Mouse (Mus musculus): Measurements from ENCODE around the gene Diras2. TPM values are rescaled to one million over a fixed set of nuclear protein-coding genes. Genes with fewer than 3 reads are reported as not detected.
"Not testable (repeated sequence)": the region's sequence is repeated elsewhere in the genome, so short reads cannot be mapped to it uniquely, and the experiment has no call there.

The Diras2 gene
- polyA plus RNA-seq, 1 experiment from 2014 or later = 0.61 TPM

DNA sequence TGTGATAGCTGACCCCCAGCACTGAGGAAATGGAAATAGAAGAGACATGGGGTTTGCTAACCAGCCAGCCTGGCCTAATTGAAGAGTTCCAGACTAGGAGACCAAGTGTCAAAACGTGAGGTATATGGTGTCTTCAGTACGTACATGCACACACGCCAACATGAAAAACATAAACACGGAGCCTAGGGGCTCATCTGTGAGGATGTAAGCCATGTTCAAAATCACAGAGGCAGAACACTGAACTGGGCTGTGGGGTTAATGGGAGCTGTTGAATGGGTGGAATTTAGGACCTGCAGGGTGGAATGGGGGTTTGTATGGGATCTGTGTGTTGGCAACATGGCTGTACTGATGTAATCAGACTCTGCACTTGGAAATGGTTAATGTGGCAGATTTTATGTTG lies 14.5 kb downstream of the Diras2 start:
- no peak for TF ChIP-seq CTCF (IDR thresholded peaks at IDR 0.05; ENCODE audit: low read depth)
- WGBS = 72% methylated on average over 4 of the region's 4 CpGs

DNA sequence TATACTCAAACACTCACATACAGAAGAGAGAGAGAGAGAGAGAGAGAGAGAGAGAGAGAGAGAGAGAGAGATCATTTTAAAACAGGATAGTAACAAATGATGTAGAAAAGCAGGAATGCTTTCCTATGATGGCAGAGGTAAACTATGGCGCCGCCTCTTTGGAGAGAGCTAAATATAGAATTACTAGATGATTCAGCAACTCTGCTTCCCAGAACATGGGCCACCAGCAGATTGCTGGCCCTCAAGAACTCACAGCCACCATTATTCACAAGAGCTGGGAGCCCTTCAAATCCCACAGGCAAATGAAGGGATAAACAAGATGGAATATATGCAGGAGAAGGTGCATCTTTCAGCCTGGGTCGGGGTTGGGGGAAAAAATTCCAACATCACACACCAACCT lies 15.0 kb downstream of the Diras2 start:
- H3K36me3 ChIP-seq (ENCODE audit: control insufficient read depth, insufficient read depth) = no peaks in the 10 kb centered on the region
- no peak overlapping the region for H3K4me2 ChIP-seq (replicated peaks; ENCODE audit: low read depth)
- H3K9ac ChIP-seq (ENCODE audit: low read depth, low read length) = no peak overlapping the region
- no peaks in the 10 kb centered on the region for H3K9me3 ChIP-seq (ENCODE audit: control insufficient read depth)
- TF ChIP-seq CTCF (IDR thresholded peaks at IDR 0.05; ENCODE audit: low read depth) = no peak
- no peaks in the 10 kb centered on the region for H3K4me1 ChIP-seq (replicated peaks; ENCODE audit: control insufficient read depth, insufficient read depth, low read length)
- WGBS = 64% methylated on average over 3 of the region's 3 CpGs
- H3K27me3 ChIP-seq (replicated peaks; ENCODE audit: control insufficient read depth, insufficient read depth, low read length) = no peaks in the 10 kb centered on the region
- no peak overlapping the region for H3K27ac ChIP-seq (ENCODE audit: low read depth, low read length)
- ATAC-seq = no peak
- H3K4me3 ChIP-seq (ENCODE audit: low read depth, low read length) = no peak overlapping the region

More for the DNA sequence above, 14.5 kb downstream of the Diras2 start:
- no peaks in the 10 kb centered on the region for H3K9me3 ChIP-seq (ENCODE audit: control insufficient read depth)
- H3K27ac ChIP-seq (ENCODE audit: low read depth, low read length) = no peak overlapping the region
- H3K4me2 ChIP-seq (replicated peaks; ENCODE audit: low read depth) = no peak overlapping the region
- H3K9ac ChIP-seq (ENCODE audit: low read depth, low read length) = no peak overlapping the region
- H3K27me3 ChIP-seq (replicated peaks; ENCODE audit: control insufficient read depth, insufficient read depth, low read length) = no peaks in the 10 kb centered on the region
- no peaks in the 10 kb centered on the region for H3K4me1 ChIP-seq (replicated peaks; ENCODE audit: control insufficient read depth, insufficient read depth, low read length)
- no peak for ATAC-seq
- H3K4me3 ChIP-seq (ENCODE audit: low read depth, low read length) = no peak overlapping the region
- no peaks in the 10 kb centered on the region for H3K36me3 ChIP-seq (ENCODE audit: control insufficient read depth, insufficient read depth)

DNA sequence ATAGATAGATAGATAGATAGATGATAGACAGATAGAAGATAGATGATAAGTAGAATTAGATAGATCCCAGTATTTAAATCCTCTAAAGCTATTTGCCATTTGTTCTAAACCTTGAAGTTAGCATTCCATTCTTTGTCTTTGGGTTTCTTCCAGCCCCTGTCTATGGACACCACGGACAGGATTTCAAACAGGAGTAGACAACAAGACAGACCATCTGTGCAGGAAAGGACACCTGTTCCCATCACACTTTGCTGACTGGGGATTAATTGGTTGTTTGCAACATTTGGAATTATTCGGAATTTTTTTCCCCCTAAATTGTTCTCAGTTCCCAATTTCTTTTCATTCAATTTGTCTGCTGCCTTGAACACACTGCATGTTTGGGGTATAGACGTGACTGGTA lies 17.5 kb downstream of the Diras2 start:
- Histone ChIP-seq H3K9me3 (ENCODE audit: control insufficient read depth) (no peaks in the 10 kb centered on the region), H3K36me3 (ENCODE audit: control insufficient read depth, insufficient read depth) (no peaks in the 10 kb centered on the region), H3K27me3 (replicated peaks; ENCODE audit: control insufficient read depth, insufficient read depth, low read length) (no peaks in the 10 kb centered on the region), H3K4me1 (replicated peaks; ENCODE audit: control insufficient read depth, insufficient read depth, low read length) (no peaks in the 10 kb centered on the region), H3K4me2 (replicated peaks; ENCODE audit: low read depth) (no peak overlapping the region), H3K27ac (ENCODE audit: low read depth, low read length) (no peak overlapping the region), H3K4me3 (ENCODE audit: low read depth, low read length) (no peak overlapping the region), H3K9ac (ENCODE audit: low read depth, low read length) (no peak overlapping the region)
- ATAC-seq = no peak
- 79% methylated on average over 3 of the region's 3 CpGs for WGBS
- TF ChIP-seq CTCF (IDR thresholded peaks at IDR 0.05; ENCODE audit: low read depth) = no peak

DNA sequence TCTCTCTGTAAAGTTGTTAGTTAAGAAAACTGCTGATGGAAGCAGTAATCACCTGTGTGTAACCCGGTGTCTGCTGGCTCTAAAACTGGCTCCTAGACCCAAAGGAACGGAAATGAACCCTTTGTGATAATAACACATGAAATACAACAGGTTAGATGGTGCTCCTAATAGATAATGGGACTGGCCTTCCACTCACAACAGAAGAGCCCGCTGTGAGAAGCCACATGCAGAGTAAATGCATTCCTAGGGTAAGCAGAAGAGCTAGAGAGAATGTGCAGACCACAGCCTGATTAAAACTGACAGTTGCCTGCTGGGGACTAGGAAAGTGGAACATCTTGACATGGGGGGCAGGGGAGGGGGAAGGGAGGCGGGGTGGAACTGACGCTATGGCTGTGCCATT lies 18.7 kb downstream of the Diras2 start:
- no peaks in the 10 kb centered on the region for H3K9me3 ChIP-seq (ENCODE audit: control insufficient read depth)
- no peak overlapping the region for H3K27ac ChIP-seq (ENCODE audit: low read depth, low read length)
- ATAC-seq = no peak
- H3K27me3 ChIP-seq (replicated peaks; ENCODE audit: control insufficient read depth, insufficient read depth, low read length) = no peaks in the 10 kb centered on the region
- TF ChIP-seq CTCF (IDR thresholded peaks at IDR 0.05; ENCODE audit: low read depth) = no peak
- no peak overlapping the region for H3K4me3 ChIP-seq (ENCODE audit: low read depth, low read length)
- H3K4me1 ChIP-seq (replicated peaks; ENCODE audit: control insufficient read depth, insufficient read depth, low read length) = no peaks in the 10 kb centered on the region
- H3K36me3 ChIP-seq (ENCODE audit: control insufficient read depth, insufficient read depth) = no peaks in the 10 kb centered on the region
- WGBS = 59% methylated on average over 5 of the region's 5 CpGs
- H3K4me2 ChIP-seq (replicated peaks; ENCODE audit: low read depth) = no peak overlapping the region
- H3K9ac ChIP-seq (ENCODE audit: low read depth, low read length) = no peak overlapping the region

DNA sequence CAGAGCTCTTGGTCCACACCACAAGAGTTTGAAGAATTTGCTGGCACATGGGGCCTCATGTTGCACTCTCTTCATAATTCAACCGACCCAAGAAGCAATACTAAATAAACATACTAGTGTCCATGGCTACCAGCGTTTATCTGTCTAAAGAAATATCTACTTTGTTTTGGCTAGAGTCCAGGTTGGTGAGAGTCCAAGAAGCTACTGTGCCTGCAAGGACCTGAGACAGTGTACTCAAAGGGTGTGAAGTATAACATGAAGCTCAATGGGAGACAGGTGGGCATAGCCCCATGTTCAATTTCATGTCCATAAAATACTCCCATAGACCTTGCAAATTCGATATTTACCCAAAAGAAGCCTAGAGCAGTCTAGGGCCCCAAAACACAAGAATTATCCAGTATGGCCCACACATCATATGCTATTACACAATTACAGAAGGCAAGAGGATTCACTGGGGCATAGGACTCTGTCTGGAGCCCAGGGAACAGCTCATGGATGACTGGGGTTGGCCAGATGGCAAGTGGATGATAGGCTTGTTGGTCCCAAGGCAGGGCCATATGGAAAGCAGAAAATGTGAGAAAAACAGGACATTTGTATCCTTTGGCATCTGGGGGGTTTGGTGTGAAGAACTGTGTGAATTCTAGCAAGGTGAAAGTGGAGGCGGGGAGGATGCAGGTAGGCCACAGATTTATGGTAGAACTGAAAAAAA lies 20.8 kb downstream of the Diras2 start:
- H3K27ac ChIP-seq (ENCODE audit: low read depth, low read length) = no peak overlapping the region
- H3K9me3 ChIP-seq (ENCODE audit: control insufficient read depth) = no peaks in the 10 kb centered on the region
- no peak overlapping the region for H3K4me3 ChIP-seq (ENCODE audit: low read depth, low read length)
- H3K4me2 ChIP-seq (replicated peaks; ENCODE audit: low read depth) = no peak overlapping the region
- TF ChIP-seq CTCF (IDR thresholded peaks at IDR 0.05; ENCODE audit: low read depth) = no peak
- no peaks in the 10 kb centered on the region for H3K4me1 ChIP-seq (replicated peaks; ENCODE audit: control insufficient read depth, insufficient read depth, low read length)
- H3K36me3 ChIP-seq (ENCODE audit: control insufficient read depth, insufficient read depth) = no peaks in the 10 kb centered on the region
- no peak for ATAC-seq
- H3K9ac ChIP-seq (ENCODE audit: low read depth, low read length) = no peak overlapping the region
- 52% methylated on average over 4 of the region's 4 CpGs for WGBS
- no peaks in the 10 kb centered on the region for H3K27me3 ChIP-seq (replicated peaks; ENCODE audit: control insufficient read depth, insufficient read depth, low read length)

DNA sequence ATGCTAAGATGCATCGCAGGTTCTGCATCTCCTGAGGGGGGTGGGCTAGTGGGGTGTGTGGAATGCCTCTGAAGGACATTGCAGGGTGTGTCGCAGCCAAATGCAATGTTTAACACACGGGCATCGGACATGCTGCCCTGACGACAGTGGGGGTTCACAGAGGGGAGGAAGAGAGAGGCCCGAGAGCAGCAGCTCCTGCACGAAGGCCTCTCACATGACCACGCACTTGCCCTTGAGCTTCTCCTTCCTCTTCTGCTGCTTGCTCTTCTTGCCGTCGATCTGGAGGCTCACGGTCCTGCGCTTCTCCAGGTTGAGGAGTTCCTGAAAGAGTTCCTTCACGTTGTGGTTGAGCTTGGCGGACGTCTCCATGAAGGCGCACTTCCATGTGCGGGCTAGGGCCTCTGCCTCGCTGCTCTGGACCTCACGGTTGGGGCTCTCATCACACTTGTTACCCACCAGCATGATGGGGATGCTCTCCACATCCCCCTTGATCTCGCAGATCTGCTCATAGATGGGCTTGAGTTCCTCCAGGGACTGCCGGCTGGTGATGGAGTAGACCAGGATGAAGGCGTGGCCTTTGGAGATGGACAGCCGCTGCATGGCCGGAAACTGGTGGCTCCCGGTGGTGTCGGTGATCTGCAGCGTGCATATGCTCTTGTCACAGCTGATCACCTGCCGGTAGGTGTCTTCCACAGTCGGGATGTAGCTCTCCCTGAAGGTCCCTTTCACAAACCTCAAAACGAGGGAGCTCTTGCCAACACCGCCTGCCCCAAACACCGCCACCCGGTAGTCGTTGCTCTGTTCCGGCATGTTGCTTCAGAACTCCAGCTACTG lies 23.4 kb downstream of the Diras2 start:
- H3K4me3 ChIP-seq (ENCODE audit: low read depth, low read length) = no peak overlapping the region
- H3K36me3 ChIP-seq (ENCODE audit: control insufficient read depth, insufficient read depth) = no peaks in the 10 kb centered on the region
- no peak overlapping the region for H3K9ac ChIP-seq (ENCODE audit: low read depth, low read length)
- H3K4me1 ChIP-seq (replicated peaks; ENCODE audit: control insufficient read depth, insufficient read depth, low read length) = no peaks in the 10 kb centered on the region
- no peak for ATAC-seq
- H3K9me3 ChIP-seq (ENCODE audit: control insufficient read depth) = no peaks in the 10 kb centered on the region
- H3K27ac ChIP-seq (ENCODE audit: low read depth, low read length) = no peak overlapping the region
- no peak overlapping the region for H3K4me2 ChIP-seq (replicated peaks; ENCODE audit: low read depth)
- H3K27me3 ChIP-seq (replicated peaks; ENCODE audit: control insufficient read depth, insufficient read depth, low read length) = no peaks in the 10 kb centered on the region
- no peak for TF ChIP-seq CTCF (IDR thresholded peaks at IDR 0.05; ENCODE audit: low read depth)
- WGBS = 87% methylated on average over 35 of the region's 35 CpGs

DNA sequence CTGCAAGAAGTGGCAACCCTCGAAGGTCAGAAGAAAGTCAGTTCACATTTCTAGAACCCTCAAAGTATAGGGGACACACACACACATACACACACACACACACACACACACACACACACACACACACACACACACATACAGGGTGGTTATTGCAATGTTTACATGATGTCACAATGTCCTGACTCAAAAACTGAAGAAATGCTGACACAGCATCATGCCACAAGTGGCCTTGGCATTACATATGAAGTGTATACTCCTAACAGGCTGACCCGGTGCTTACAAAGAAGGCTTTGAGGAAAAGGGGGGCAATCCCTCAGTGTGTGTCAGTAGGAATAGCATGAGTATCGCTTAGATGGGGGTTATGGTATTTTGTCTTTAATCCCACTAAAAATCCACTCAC lies 24.3 kb downstream of the Diras2 start:
- H3K36me3 ChIP-seq (ENCODE audit: control insufficient read depth, insufficient read depth); H3K4me1 ChIP-seq (replicated peaks; ENCODE audit: control insufficient read depth, insufficient read depth, low read length); H3K9me3 ChIP-seq (ENCODE audit: control insufficient read depth); H3K27me3 ChIP-seq (replicated peaks; ENCODE audit: control insufficient read depth, insufficient read depth, low read length); ATAC-seq; H3K4me2 ChIP-seq (replicated peaks; ENCODE audit: low read depth); H3K27ac ChIP-seq (ENCODE audit: low read depth, low read length); H3K9ac ChIP-seq (ENCODE audit: low read depth, low read length); H3K4me3 ChIP-seq (ENCODE audit: low read depth, low read length): not testable (repeated sequence)
- 74% methylated on average over 3 of the region's 3 CpGs for WGBS

DNA sequence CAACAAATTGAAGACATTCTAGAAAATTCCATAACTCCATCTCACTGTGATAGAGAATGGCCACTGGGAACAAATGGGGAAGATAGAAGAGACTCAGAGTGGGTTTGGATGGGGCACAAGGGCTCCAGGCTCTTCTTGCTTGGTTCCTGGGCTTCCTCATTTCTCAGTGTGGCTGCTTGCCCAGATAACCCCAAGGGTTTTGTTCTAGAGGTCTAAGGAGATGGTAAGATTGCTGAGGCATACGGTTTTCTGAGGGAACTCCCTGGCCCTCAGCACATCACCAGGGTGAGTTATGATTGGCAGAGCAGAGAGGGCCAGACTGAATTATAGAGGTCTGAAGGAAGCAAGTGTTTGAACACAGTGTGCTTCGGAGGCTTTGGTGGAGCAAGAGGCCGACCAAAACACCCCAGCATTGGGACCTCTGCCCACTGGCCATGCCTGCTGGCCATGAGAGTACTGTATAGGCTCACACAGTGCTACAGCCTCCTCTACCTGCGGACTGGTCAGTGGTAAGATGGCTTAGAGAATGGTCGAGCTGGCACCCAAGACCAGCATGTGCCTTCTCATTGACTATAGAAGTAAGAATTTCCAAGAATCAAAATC lies 25.3 kb downstream of the Diras2 start:
- H3K36me3 ChIP-seq (ENCODE audit: control insufficient read depth, insufficient read depth); H3K27ac ChIP-seq (ENCODE audit: low read depth, low read length); H3K9ac ChIP-seq (ENCODE audit: low read depth, low read length); H3K9me3 ChIP-seq (ENCODE audit: control insufficient read depth); H3K27me3 ChIP-seq (replicated peaks; ENCODE audit: control insufficient read depth, insufficient read depth, low read length); ATAC-seq; H3K4me3 ChIP-seq (ENCODE audit: low read depth, low read length); H3K4me2 ChIP-seq (replicated peaks; ENCODE audit: low read depth); H3K4me1 ChIP-seq (replicated peaks; ENCODE audit: control insufficient read depth, insufficient read depth, low read length): not testable (repeated sequence)
- WGBS = 84% methylated on average over 5 of the region's 5 CpGs
